Mouse (Mus musculus) G1E (cell line): ENCODE measurements around the gene Gpatch2l. TPM values are rescaled to one million over a fixed set of nuclear protein-coding genes. Genes with fewer than 3 reads are reported as not detected.

ENCODE experiments used
- ATAC-seq: 2 replicates; pipeline ENCODE4 v1.8.0; 2016; ENCODE audit warnings: mild to moderate bottlenecking; ENCODE audit not compliant: insufficient number of reproducible peaks, poor library complexity, low FRiP score, severe bottlenecking; ENCODE audit errors: extremely low read depth
- DNase-seq: peaks from one replicate; pipeline ENCODE4 v3.0.0; 2012; ENCODE audit warnings: low spot score
- H3K27me3 ChIP-seq: 2 replicates; pipeline ENCODE4 v1.6.1; 2012; ENCODE audit warnings: mild to moderate bottlenecking, low read length, inconsistent platforms; ENCODE audit not compliant: insufficient read depth
- H3K36me3 ChIP-seq: replicated peaks from 2 replicates; pipeline ENCODE3; 2012; ENCODE audit warnings: mild to moderate bottlenecking, inconsistent platforms
- H3K4me1 ChIP-seq: 2 replicates; pipeline ENCODE4 v1.6.1; 2012; ENCODE audit warnings: low read depth, low read length, inconsistent platforms, mixed read lengths; ENCODE audit not compliant: insufficient read depth
- H3K4me3 ChIP-seq: 2 replicates; pipeline ENCODE4 v1.5.1; 2012; ENCODE audit warnings: low read depth, mild to moderate bottlenecking, inconsistent platforms, low read length, moderate library complexity, mixed read lengths
- H3K9me3 ChIP-seq: replicated peaks from 2 replicates; pipeline ENCODE4 v1.6.1; 2012; ENCODE audit warnings: inconsistent platforms
- CTCF ChIP-seq: IDR thresholded peaks from 2 replicates; pipeline ENCODE4 v1.5.1; 2012; ENCODE audit warnings: low read depth, low read length, inconsistent platforms, mixed read lengths
- GATA1 ChIP-seq: IDR thresholded peaks from 2 replicates; pipeline ENCODE4 v1.6.1; 2012; ENCODE audit warnings: borderline replicate concordance, low read length, inconsistent platforms, mixed read lengths
- GATA2 ChIP-seq: IDR thresholded peaks from 2 replicates; pipeline ENCODE4 v1.6.1; 2012; ENCODE audit warnings: low read depth, low read length, inconsistent platforms, borderline replicate concordance
- POLR2AphosphoS5 ChIP-seq: IDR thresholded peaks from 2 replicates; pipeline ENCODE4 v1.6.1; 2012; ENCODE audit warnings: low read depth, low read length, inconsistent platforms; ENCODE audit not compliant: insufficient replicate concordance
- TAL1 ChIP-seq: conservative IDR thresholded peaks from 2 replicates; pipeline ENCODE4 v1.6.1; 2012; ENCODE audit warnings: low read depth, low read length, inconsistent platforms, mixed read lengths
- polyA plus RNA-seq: library from polyadenylated mRNA; stranded (reverse); fragments of >175 nt; gene quantifications from 2 replicates; pipeline ENCODE4 v1.2.3, GENCODE M21; 2012
- total RNA-seq, 2 experiments: library from RNA; stranded (forward) in 1 of 2; stranded (reverse) in 1 of 2; fragments of 200-1000 nt in 1 of 2; fragments of >200 nt in 1 of 2; fragmentation: Nextera tagmentation in 1 of 2; gene quantifications; 2 replicates each; pipeline ENCODE4 v1.2.3; 2014 to 2017

Gene Gpatch2l
- total and polyA plus RNA-seq, 3 experiments: 18.4 to 95.0 (median 56.4) TPM

GRCm38 (mm10) chr12:86305635-86306243, 64.1 kb downstream of the Gpatch2l start:
- no peak for DNase-seq
- TF ChIP-seq TAL1: no peak
- no peak for TF ChIP-seq CTCF
- no peak for TF ChIP-seq POLR2AphosphoS5
- no peak for TF ChIP-seq GATA2
- no peak for TF ChIP-seq GATA1
- Histone ChIP-seq H3K4me1 (no peaks in the 10 kb centered on the region), H3K36me3 (no peaks in the 10 kb centered on the region), H3K9me3 (no peaks in the 10 kb centered on the region), H3K4me3 (no peak overlapping the region), H3K27me3 (peaks cover 34% of the 10 kb centered on the region)
- ATAC-seq: no peak

GRCm38 (mm10) chr12:86309474-86309873, 67.8 kb downstream of the Gpatch2l start:
- Histone ChIP-seq H3K27me3 (peaks cover 17% of the 10 kb centered on the region; the same call in 1 of the 2 replicates), H3K36me3 (no peaks in the 10 kb centered on the region), H3K4me1 (no peaks in the 10 kb centered on the region), H3K4me3 (no peak overlapping the region), H3K9me3 (no peaks in the 10 kb centered on the region)
- DNase-seq: no peak
- TF ChIP-seq GATA2 (no peak), POLR2AphosphoS5 (no peak), CTCF (no peak), TAL1 (no peak), GATA1 (no peak)
- no peak for ATAC-seq

- Histone ChIP-seq H3K4me1 (no peaks in the 10 kb centered on the region), H3K9me3 (no peaks in the 10 kb centered on the region), H3K36me3 (no peaks in the 10 kb centered on the region), H3K27me3 (peaks cover 20% of the 10 kb centered on the region), H3K4me3 (no peak overlapping the region)
- DNase-seq (no peak), ATAC-seq (no peak)
- TF ChIP-seq TAL1 (no peak), POLR2AphosphoS5 (no peak), GATA2 (no peak), GATA1 (no peak), CTCF (no peak)
These were observed 68.2 kb downstream of the Gpatch2l start for GRCm38 (mm10) chr12:86309902-86310301.

- no peaks in the 10 kb centered on the region for H3K9me3 ChIP-seq
These were observed 79.0 kb downstream of the Gpatch2l start for GRCm38 (mm10) chr12:86320629-86321028.

GRCm38 (mm10) chr12:86324297-86324696, 82.6 kb downstream of the Gpatch2l start:
- DNase-seq (no peak), ATAC-seq (no peak)
- no peak overlapping the region for H3K4me3 ChIP-seq
- no peaks in the 10 kb centered on the region for H3K9me3 ChIP-seq
- TF ChIP-seq CTCF (no peak), POLR2AphosphoS5 (no peak), GATA2 (no peak), TAL1 (no peak), GATA1 (no peak)
- H3K27me3 ChIP-seq: peaks cover 10% of the 10 kb centered on the region; the same call in 1 of the 2 replicates
- no peaks in the 10 kb centered on the region for H3K4me1 ChIP-seq
- H3K36me3 ChIP-seq: no peaks in the 10 kb centered on the region

More at GRCm38 (mm10) chr12:86320629-86321028, 79.0 kb downstream of the Gpatch2l start:
- Histone ChIP-seq H3K27me3 (peaks cover 9% of the 10 kb centered on the region; the same call in 1 of the 2 replicates), H3K36me3 (no peaks in the 10 kb centered on the region), H3K4me1 (no peaks in the 10 kb centered on the region), H3K4me3 (no peak overlapping the region)
- TF ChIP-seq POLR2AphosphoS5 (no peak), GATA2 (no peak), GATA1 (no peak), TAL1 (no peak), CTCF (no peak)
- no peak for DNase-seq
- no peak for ATAC-seq

GRCm38 (mm10) chr12:86329813-86330212, 88.2 kb downstream of the Gpatch2l start:
- no peak for ATAC-seq
- Histone ChIP-seq H3K36me3 (no peaks in the 10 kb centered on the region), H3K4me3 (no peak overlapping the region), H3K4me1 (no peaks in the 10 kb centered on the region), H3K9me3 (no peaks in the 10 kb centered on the region), H3K27me3 (peaks cover 12% of the 10 kb centered on the region)
- no peak for DNase-seq
- TF ChIP-seq GATA1: no peak
- no peak for TF ChIP-seq GATA2
- TF ChIP-seq POLR2AphosphoS5: no peak
- TF ChIP-seq TAL1: no peak
- TF ChIP-seq CTCF: no peak

- no peaks in the 10 kb centered on the region for H3K4me1 ChIP-seq
- H3K4me3 ChIP-seq: no peak overlapping the region
- no peaks in the 10 kb centered on the region for H3K36me3 ChIP-seq
- H3K27me3 ChIP-seq: peaks cover 12% of the 10 kb centered on the region
- TF ChIP-seq GATA1 (no peak), CTCF (no peak), GATA2 (no peak), TAL1 (no peak), POLR2AphosphoS5 (no peak)
- no peak for ATAC-seq
- H3K9me3 ChIP-seq: no peaks in the 10 kb centered on the region
- no peak for DNase-seq
These were observed 89.0 kb downstream of the Gpatch2l start for GRCm38 (mm10) chr12:86330684-86331083.
